Mouse (Mus musculus): ENCODE results near the gene Fgfr2. TPM values are rescaled to one million over a fixed set of nuclear protein-coding genes. Genes with fewer than 3 reads are reported as not detected.

The Fgfr2 gene
- polyA plus RNA-seq, 1 experiment from 2014 or later, result 81.1 TPM

DNA sequence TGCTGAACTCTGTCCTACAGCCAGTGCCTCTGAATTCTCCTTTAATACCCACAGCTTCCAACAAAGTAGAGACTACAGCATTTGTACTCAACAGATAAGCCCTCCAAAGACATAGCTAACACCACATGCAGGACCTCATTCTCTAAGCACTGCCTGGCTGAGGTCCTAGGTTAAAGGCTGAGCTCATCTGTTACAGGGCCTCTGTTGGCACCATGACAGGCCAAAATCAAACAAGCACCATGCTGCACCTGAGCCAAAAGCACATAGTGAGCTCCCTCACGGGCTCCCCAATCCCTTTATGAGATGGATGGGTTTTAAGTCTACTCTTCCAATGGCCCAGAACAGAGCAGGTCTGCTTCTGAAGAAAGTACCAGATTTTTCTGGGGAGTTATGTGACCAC lies 1865.8 kb downstream of the Fgfr2 start:
- 77% methylated on average over 1 of the region's 1 CpGs for WGBS
- no peaks in the 10 kb centered on the region for H3K36me3 ChIP-seq
- H3K9ac ChIP-seq, result no peak overlapping the region
- no peaks in the 10 kb centered on the region for H3K4me1 ChIP-seq
- no peaks in the 10 kb centered on the region for H3K9me3 ChIP-seq (replicated peaks)
- no peak overlapping the region for H3K27ac ChIP-seq
- no peak for ATAC-seq (ENCODE audit: low FRiP score)
- H3K4me3 ChIP-seq, result no peak overlapping the region
- H3K4me2 ChIP-seq (replicated peaks), result no peak overlapping the region
- no peaks in the 10 kb centered on the region for H3K27me3 ChIP-seq

- Histone ChIP-seq H3K9me3 (replicated peaks) (no peaks in the 10 kb centered on the region), H3K9ac (no peak overlapping the region), H3K4me3 (no peak overlapping the region), H3K4me1 (no peaks in the 10 kb centered on the region), H3K36me3 (no peaks in the 10 kb centered on the region), H3K27ac (no peak overlapping the region), H3K4me2 (replicated peaks) (no peak overlapping the region), H3K27me3 (no peaks in the 10 kb centered on the region)
- ATAC-seq (ENCODE audit: low FRiP score), result no peak
- WGBS, result 97% methylated on average over 5 of the region's 5 CpGs
Observed at GRCm38 (mm10) chr7:131256841-131257240, 1866.3 kb downstream of the Fgfr2 start.

- Histone ChIP-seq H3K9ac (no peak overlapping the region), H3K27ac (no peak overlapping the region), H3K27me3 (no peaks in the 10 kb centered on the region), H3K4me3 (no peak overlapping the region), H3K36me3 (no peaks in the 10 kb centered on the region), H3K4me2 (replicated peaks) (no peak overlapping the region), H3K9me3 (replicated peaks) (no peaks in the 10 kb centered on the region), H3K4me1 (no peaks in the 10 kb centered on the region)
- WGBS, result 33% methylated on average over 1 of the region's 1 CpGs
- ATAC-seq (ENCODE audit: low FRiP score), result no peak
Observed at GRCm38 (mm10) chr7:131244993-131245392, 1878.2 kb downstream of the Fgfr2 start.

- no peak overlapping the region for H3K4me3 ChIP-seq
- H3K27ac ChIP-seq, result no peak overlapping the region
- no peak for ATAC-seq (ENCODE audit: low FRiP score)
- H3K9ac ChIP-seq, result no peak overlapping the region
- H3K36me3 ChIP-seq, result no peaks in the 10 kb centered on the region
- no peaks in the 10 kb centered on the region for H3K27me3 ChIP-seq
- H3K9me3 ChIP-seq (replicated peaks), result no peaks in the 10 kb centered on the region
- no peaks in the 10 kb centered on the region for H3K4me1 ChIP-seq
- no peak overlapping the region for H3K4me2 ChIP-seq (replicated peaks)
Observed at GRCm38 (mm10) chr7:131236091-131236490, 1887.1 kb downstream of the Fgfr2 start.

GRCm38 (mm10) chr7:131223086-131223485 lies 1900.1 kb downstream of the Fgfr2 start:
- Histone ChIP-seq H3K4me2 (replicated peaks) (no peak overlapping the region), H3K27ac (no peak overlapping the region), H3K9ac (no peak overlapping the region), H3K4me3 (no peak overlapping the region), H3K27me3 (no peaks in the 10 kb centered on the region), H3K36me3 (no peaks in the 10 kb centered on the region), H3K4me1 (no peaks in the 10 kb centered on the region), H3K9me3 (replicated peaks) (no peaks in the 10 kb centered on the region)
- ATAC-seq (ENCODE audit: low FRiP score), result no peak
- 88% methylated on average over 5 of the region's 5 CpGs for WGBS

GRCm38 (mm10) chr7:131187996-131188395 lies 1935.2 kb downstream of the Fgfr2 start:
- ATAC-seq (ENCODE audit: low FRiP score), result no peak
- 93% methylated on average over 14 of the region's 14 CpGs for WGBS
- no peaks in the 10 kb centered on the region for H3K9me3 ChIP-seq (replicated peaks)
- H3K4me2 ChIP-seq (replicated peaks), result no peak overlapping the region
- no peaks in the 10 kb centered on the region for H3K36me3 ChIP-seq
- H3K27ac ChIP-seq, result no peak overlapping the region
- no peak overlapping the region for H3K9ac ChIP-seq
- no peaks in the 10 kb centered on the region for H3K27me3 ChIP-seq
- no peaks in the 10 kb centered on the region for H3K4me1 ChIP-seq
- H3K4me3 ChIP-seq, result no peak overlapping the region

- Histone ChIP-seq H3K9ac (no peak overlapping the region), H3K27ac (no peak overlapping the region), H3K36me3 (no peaks in the 10 kb centered on the region), H3K4me1 (no peaks in the 10 kb centered on the region), H3K4me3 (no peak overlapping the region), H3K9me3 (replicated peaks) (no peaks in the 10 kb centered on the region), H3K4me2 (replicated peaks) (no peak overlapping the region), H3K27me3 (no peaks in the 10 kb centered on the region)
- 86% methylated on average over 8 of the region's 8 CpGs for WGBS
- ATAC-seq (ENCODE audit: low FRiP score), result no peak
Observed at GRCm38 (mm10) chr7:131187047-131187446, 1936.1 kb downstream of the Fgfr2 start.

GRCm38 (mm10) chr7:131184339-131184738 lies 1938.8 kb downstream of the Fgfr2 start:
- WGBS, result 64% methylated on average over 8 of the region's 8 CpGs
- no peak for ATAC-seq (ENCODE audit: low FRiP score)

GRCm38 (mm10) chr7:131182685-131183084 lies 1940.5 kb downstream of the Fgfr2 start:
- Histone ChIP-seq H3K27ac (no peak overlapping the region), H3K4me1 (no peaks in the 10 kb centered on the region), H3K4me2 (replicated peaks) (no peak overlapping the region), H3K9me3 (replicated peaks) (no peaks in the 10 kb centered on the region), H3K27me3 (no peaks in the 10 kb centered on the region), H3K36me3 (no peaks in the 10 kb centered on the region), H3K4me3 (no peak overlapping the region), H3K9ac (no peak overlapping the region)
- no peak for ATAC-seq (ENCODE audit: low FRiP score)
- WGBS, result 50% methylated on average over 4 of the region's 4 CpGs

More at GRCm38 (mm10) chr7:131184339-131184738, 1938.8 kb downstream of the Fgfr2 start:
- no peak overlapping the region for H3K27ac ChIP-seq
- H3K27me3 ChIP-seq, result no peaks in the 10 kb centered on the region
- H3K9ac ChIP-seq, result no peak overlapping the region
- H3K4me2 ChIP-seq (replicated peaks), result no peak overlapping the region
- H3K4me3 ChIP-seq, result no peak overlapping the region
- no peaks in the 10 kb centered on the region for H3K4me1 ChIP-seq
- no peaks in the 10 kb centered on the region for H3K36me3 ChIP-seq
- H3K9me3 ChIP-seq (replicated peaks), result no peaks in the 10 kb centered on the region

DNA sequence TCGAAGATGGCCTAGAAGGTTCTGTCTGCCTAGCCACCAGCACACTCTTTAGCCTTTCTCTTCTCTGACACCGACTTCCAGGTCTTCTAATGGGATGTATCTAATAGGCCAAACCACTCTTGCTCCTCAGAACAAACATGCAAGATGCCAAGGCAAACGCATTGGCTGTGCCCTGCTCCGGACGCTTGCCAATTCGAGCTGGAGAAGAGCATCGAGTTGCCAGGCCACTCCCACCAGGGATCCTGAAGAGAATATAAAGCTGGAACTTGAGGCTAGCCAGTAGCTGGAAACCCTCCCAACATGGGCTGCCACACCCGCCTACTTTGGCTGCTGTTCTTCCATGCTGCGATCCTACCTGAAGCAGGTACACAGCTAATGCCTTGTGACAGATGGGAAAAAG lies 1949.0 kb downstream of the Fgfr2 start, which contains the start of gene 5430419D17Rik:
TSS of gene 5430419D17Rik (plus strand) at position 282 of the 400 bp plus-strand sequence.
- no peak for ATAC-seq (ENCODE audit: low FRiP score)
- 90% methylated on average over 9 of the region's 9 CpGs for WGBS
- no peaks in the 10 kb centered on the region for H3K27me3 ChIP-seq

GRCm38 (mm10) chr7:131169099-131169498 lies 1954.1 kb downstream of the Fgfr2 start:
- no peak for ATAC-seq (ENCODE audit: low FRiP score)
- H3K27ac ChIP-seq, result no peak overlapping the region
- H3K9me3 ChIP-seq (replicated peaks), result no peaks in the 10 kb centered on the region
- no peaks in the 10 kb centered on the region for H3K4me1 ChIP-seq
- 76% methylated on average over 2 of the region's 2 CpGs for WGBS
- H3K9ac ChIP-seq, result no peak overlapping the region
- H3K4me2 ChIP-seq (replicated peaks), result no peak overlapping the region
- no peaks in the 10 kb centered on the region for H3K27me3 ChIP-seq
- no peaks in the 10 kb centered on the region for H3K36me3 ChIP-seq
- no peak overlapping the region for H3K4me3 ChIP-seq

More for the DNA sequence above, 1949.0 kb downstream of the Fgfr2 start, which contains the start of gene 5430419D17Rik:
- Histone ChIP-seq H3K4me1 (no peaks in the 10 kb centered on the region), H3K4me2 (replicated peaks) (no peak within 1 kb of the TSS), H3K4me3 (no peak within 1 kb of the TSS), H3K36me3 (no peaks in the 10 kb centered on the region), H3K27ac (no peak within 1 kb of the TSS), H3K9me3 (replicated peaks) (no peaks in the 10 kb centered on the region), H3K9ac (no peak within 1 kb of the TSS)

GRCm38 (mm10) chr7:131167771-131168170 lies 1955.4 kb downstream of the Fgfr2 start:
- Histone ChIP-seq H3K4me2 (replicated peaks) (no peak overlapping the region), H3K9me3 (replicated peaks) (no peaks in the 10 kb centered on the region), H3K27me3 (no peaks in the 10 kb centered on the region), H3K36me3 (no peaks in the 10 kb centered on the region), H3K27ac (no peak overlapping the region), H3K4me1 (no peaks in the 10 kb centered on the region), H3K4me3 (no peak overlapping the region), H3K9ac (no peak overlapping the region)
- ATAC-seq (ENCODE audit: low FRiP score), result no peak
- 80% methylated on average over 3 of the region's 3 CpGs for WGBS

DNA sequence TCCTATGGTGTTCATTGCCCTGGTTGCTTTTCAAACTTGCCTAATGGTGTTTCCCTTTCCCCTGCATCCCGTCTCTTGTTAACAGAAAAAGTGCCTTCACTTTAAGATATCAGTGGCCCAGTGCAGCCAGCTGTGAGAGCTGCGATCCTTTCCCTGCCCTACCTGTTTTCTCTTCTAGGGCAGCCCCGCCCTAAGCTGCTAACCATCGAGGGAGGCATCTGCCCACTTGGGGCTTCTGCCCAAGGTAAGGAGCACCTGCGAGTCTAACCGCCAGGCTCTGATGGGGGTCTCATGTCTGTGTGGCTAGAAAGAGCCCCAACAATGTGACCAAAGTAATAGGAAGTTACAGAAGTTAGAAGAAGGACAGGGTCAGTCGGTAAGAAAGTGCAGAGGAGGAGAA lies 1960.9 kb downstream of the Fgfr2 start:
- no peaks in the 10 kb centered on the region for H3K9me3 ChIP-seq (replicated peaks)
- no peak overlapping the region for H3K9ac ChIP-seq
- WGBS, result 73% methylated on average over 7 of the region's 7 CpGs
- H3K27ac ChIP-seq, result no peak overlapping the region
- no peaks in the 10 kb centered on the region for H3K4me1 ChIP-seq
- no peaks in the 10 kb centered on the region for H3K27me3 ChIP-seq
- no peaks in the 10 kb centered on the region for H3K36me3 ChIP-seq
- ATAC-seq (ENCODE audit: low FRiP score), result no peak
- H3K4me3 ChIP-seq, result no peak overlapping the region
- no peak overlapping the region for H3K4me2 ChIP-seq (replicated peaks)

Data from hindbrain, embryonic 12.5 days (tissue).